Mouse (Mus musculus) layer of hippocampus, adult 9-11 months (tissue): ENCODE measurements around the gene St5.

ENCODE experiments used
- DNase-seq: peaks from one replicate; pipeline ENCODE4 v3.0.0; 2022

The St5 gene

GRCm38 (mm10) chr7:109695339-109695726, 8.1 kb downstream of the St5 start:
- DNase-seq: no peak

- DNase-seq: no peak
These were observed 8.6 kb downstream of the St5 start for GRCm38 (mm10) chr7:109694576-109695338.

DNA sequence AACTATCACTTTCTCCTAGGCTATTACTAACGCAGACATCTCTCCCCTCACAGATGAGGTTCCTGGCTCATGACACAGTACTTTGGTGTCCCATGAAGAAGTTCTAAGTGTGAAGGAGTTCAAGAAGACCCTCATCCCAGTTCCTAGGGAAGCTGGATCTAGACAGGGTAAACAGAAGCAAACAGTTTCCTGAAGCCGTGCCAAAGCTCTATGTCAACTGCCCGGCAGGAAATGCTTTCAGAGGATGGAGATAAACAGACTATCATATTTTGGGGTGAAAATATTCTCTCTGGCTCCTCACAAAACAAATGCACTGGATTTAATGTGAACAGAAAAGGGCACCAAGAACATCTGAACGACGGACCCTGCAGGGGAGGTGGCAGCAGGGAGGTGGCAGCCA, 12.4 kb downstream of the St5 start:
- no peak for DNase-seq

DNA sequence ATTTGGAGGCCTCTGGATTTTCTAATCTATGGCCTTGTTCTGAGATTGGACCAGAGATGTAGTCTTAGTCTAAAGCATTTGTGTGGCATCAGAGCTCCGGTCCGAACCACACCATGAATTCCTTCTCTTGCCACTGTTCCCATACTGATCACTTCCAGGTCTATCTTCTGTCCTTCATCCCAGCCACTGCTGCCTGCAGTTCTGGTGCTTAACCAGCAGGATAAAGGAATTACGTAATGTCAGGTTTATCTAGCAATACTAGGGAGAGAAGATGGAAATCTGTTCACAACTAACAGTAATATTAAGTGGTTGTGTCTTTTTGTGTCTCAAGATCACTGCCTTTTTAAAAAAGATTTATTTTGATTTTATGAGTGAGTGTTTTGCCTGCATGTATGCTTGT, 13.3 kb downstream of the St5 start:
- DNase-seq: no peak

- no peak for DNase-seq
These were observed 16.7 kb downstream of the St5 start for GRCm38 (mm10) chr7:109686585-109687128.

DNA sequence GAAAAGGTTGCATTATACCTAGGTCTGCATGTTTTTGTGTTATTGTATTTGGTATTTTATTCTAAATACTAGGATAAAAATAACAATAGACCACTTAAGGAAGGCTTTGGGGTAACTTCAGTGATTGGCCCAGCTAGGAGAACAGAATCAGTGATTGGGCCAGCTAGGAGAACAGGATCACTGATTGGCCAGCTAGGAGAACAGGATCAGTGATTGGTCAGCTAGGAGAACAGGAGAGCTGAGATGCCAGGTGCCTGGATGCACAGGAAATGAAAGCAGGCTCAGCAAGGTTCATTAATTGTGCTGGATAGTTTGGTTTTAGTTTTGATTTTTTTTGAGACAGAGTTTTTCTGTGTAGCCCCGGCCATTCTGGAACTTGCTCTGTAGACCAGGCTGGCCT, 22.5 kb downstream of the St5 start:
- no peak for DNase-seq

DNA sequence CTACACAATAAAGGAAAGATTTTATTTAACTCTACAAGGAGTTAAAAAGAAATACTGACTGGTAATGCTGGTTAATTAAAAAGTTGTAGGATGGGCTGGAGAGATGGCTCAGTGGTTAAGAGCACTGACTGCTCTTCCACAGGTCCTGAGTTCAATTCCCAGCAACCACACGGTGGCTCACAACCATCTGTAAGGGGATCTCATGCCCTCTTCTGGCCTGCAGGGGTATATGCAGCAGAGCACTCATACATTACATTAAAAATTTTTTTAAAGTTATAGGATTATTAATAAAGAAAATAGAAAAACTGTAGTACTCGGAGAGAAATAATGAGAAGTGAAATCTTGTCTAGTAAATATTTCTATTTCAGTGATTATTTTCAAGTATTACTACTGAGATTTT, 23.1 kb downstream of the St5 start:
- no peak for DNase-seq

GRCm38 (mm10) chr7:109674944-109675628, 28.3 kb downstream of the St5 start:
- no peak for DNase-seq

DNA sequence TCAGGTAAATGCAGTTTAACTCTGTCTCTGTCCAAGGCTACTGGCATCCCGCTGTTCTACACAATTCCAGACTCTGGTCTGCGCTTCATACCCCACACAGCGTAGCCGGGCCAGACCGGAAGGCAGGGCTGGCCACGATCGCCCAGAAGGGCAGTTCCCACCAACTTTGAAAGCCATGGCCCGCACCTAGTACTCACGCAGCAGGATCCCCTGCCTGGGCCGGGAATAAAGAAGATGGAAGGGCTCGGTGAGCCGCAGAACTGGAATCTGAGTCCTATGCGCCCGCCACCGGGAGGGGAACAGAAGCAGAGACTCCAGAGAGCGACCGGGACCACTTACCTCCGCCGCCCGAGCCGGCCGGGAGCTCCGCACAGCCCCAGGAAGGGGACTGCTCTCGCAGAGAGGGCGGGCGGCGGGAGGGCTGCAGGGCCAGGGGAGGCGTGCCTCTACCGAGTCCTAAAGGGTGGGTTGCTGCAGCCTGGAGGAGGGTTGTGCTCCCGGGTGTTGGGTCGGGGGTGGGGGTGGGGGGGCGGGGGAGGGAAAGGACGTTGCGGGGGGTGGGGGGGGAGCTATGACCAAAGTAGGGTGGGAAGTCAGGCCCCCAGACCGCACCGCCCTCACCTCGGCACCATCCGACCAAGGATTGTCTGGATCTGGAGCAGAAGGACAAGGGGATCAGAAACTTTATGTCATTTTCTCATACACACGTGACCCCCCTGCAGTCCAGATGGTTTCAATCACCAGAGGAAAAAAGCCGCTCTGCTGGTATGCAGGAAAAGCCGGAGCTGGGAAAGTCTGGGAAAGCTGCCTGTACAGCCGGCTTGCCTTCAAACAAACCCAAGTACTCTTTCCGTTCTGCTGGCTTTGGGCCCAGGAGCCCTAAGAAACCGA, 31.6 kb downstream of the St5 start:
- DNase-seq: peak; percentile 71

- no peak for DNase-seq
These were observed 33.8 kb downstream of the St5 start for GRCm38 (mm10) chr7:109669426-109670170.

GRCm38 (mm10) chr7:109666664-109667063, 36.7 kb downstream of the St5 start:
- no peak for DNase-seq

DNA sequence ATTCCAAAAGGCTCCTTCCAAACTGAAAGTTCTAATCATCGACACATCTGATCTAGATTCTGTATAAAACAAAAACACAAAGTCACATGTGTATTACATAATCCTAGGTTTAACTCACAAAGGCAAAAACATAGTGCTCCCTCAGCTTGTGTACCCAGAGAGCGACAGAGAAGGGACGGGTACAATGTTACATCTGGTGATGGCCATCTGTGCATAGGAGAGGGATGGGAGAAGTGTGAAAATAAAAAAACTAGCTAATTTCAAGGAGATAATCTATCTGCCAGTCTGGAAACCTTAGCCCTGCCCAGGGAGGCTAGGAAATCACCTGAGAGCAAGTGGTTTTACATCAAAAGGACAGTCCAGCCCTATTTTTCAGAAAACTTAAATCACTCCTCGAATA, 40.8 kb downstream of the St5 start:
- peak; percentile 63 for DNase-seq

- DNase-seq: no peak
These were observed 44.1 kb downstream of the St5 start for GRCm38 (mm10) chr7:109659278-109659677.

- DNase-seq: no peak
These were observed 45.5 kb downstream of the St5 start for GRCm38 (mm10) chr7:109657884-109658283.

GRCm38 (mm10) chr7:109654871-109655270, 48.5 kb downstream of the St5 start:
- DNase-seq: no peak

GRCm38 (mm10) chr7:109648812-109649594, 54.4 kb downstream of the St5 start:
- DNase-seq: no peak

GRCm38 (mm10) chr7:109646574-109646973, 56.8 kb downstream of the St5 start:
- DNase-seq: no peak

GRCm38 (mm10) chr7:109643305-109643994, 60.0 kb downstream of the St5 start:
- DNase-seq: no peak

DNA sequence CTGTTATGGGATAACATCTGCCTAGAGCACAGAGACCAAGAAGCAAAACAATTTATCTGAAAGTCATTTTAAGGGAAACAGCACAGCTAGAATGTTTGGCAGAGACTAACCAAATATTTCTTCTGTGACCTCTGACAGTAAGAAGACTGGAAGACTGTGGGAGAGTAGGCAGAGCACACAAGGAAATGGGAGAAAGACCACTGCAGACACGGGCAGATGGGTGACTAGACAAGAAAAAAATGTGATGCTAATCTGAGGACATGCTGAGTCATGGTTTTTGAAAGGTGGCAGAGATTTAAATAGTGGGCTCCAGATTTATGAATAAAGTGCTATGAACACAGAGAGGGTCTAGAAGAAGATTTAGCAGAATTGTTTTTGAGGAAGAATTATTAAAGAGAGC, 61.4 kb downstream of the St5 start:
- no peak for DNase-seq

DNA sequence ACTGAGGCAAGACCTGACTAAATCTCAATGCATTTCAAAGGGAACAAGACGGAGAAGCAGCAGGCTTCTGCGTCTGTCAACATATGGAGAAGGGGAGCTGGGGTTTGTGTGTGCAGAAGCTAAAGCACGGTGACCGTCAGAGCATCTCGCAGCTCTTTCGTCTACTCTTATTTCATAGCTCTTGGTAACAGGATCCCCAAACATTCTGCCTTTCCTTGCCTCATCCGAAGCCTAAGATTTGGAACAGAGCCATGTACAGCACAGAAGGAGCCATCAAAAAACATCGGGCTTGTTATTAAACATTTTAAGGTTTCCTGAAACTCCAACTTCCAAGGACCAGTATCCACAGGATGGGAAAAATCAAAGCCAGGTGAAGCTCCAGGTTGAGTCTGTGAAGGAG, 62.3 kb downstream of the St5 start:
- DNase-seq: no peak

DNA sequence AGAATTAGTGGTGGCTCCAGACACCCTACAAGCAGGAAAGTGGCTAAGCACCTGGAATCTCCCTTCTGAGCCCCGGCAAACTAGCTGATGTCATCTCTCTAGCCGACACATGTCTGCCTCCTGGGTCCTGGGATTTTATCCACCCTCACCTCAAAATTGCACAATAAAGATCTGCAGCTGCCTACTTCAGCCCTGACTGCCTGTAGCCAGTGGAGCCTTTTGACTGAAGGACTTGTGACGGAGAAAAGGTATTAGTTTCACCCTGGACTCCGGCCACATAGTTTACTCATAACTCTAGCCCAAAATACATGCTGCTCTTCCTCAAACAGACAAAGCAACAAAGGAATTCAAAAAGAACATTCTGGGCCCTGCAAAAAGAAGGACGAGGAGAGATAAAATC, 66.0 kb downstream of the St5 start:
- DNase-seq: no peak
